Mouse (Mus musculus): Measurements from ENCODE around the gene Cd52.

Gene Cd52

DNA sequence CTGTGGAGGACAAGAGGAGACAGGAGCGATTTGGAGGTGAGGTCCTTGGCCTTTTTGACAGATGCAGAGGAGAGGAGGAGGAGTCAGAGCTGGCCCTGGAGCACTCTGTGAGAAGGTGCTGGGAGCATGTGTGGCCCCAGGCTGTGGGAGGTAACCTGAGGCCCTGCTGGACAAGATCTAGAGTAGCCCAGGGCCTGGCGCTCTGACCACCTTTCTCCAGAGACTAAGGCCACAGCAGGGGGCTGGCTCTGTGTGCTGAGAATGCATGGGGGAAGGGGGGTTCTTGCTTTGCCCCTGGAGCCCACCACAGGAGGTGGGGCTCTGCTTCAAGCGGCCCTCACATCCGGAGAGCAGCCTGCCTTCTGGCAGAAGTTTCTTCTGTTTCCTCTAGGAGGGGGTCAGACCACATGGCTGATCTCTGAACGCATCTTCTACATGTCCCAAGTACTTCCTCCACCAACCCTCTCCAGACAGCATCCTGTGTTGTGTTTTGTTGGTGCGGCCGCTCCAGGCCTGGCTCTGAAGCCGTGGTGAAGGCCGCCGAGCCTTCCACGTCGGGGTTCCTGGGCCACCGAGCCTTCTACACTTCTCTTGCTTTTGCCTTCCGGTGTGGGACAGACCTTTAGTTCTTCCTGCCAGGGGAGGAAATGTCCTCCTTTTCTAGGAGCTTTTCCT lies 23.4 kb upstream of the Cd52 start:
- DNase-seq, result no peak

DNA sequence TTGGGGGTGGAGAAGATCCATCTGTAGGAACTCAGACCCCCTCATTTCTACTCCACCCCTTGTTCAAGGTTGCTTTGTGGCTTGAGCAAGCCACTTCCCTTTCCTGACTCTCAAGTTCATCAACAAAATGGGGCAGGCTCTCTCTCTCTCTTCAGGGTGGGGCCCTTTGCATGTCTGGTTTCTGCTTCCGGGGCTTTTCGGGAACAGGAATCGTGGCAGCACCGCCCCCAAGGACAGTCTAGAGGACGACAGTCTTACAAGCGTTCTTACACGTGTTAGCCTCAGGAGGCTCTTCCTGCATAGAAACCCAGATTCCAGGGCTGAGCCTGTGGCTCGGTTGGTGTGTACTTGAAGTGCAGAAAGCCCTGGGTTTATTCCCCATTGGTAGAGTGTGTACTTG lies 22.1 kb upstream of the Cd52 start:
- no peak for DNase-seq

DNA sequence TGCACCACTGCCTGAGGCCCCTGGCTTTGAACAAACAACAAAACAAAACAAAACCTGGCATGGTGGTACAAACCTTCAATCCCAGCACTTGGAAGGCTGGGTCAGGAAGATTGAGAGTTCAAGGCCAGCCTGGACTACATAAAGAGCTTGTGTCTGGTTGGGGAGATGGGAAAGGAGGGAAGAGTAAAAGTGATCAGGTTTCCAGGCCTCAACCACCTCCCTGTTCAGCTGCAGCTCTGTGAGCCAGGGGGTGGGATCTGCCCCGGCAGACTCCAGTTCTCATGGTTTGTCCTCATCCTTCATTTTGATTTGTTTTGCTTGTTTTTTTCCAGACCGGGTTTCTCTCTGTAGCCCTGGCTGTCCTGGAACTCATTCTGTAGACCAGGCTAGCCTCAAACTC lies 21.6 kb upstream of the Cd52 start:
- DNase-seq, result no peak

DNA sequence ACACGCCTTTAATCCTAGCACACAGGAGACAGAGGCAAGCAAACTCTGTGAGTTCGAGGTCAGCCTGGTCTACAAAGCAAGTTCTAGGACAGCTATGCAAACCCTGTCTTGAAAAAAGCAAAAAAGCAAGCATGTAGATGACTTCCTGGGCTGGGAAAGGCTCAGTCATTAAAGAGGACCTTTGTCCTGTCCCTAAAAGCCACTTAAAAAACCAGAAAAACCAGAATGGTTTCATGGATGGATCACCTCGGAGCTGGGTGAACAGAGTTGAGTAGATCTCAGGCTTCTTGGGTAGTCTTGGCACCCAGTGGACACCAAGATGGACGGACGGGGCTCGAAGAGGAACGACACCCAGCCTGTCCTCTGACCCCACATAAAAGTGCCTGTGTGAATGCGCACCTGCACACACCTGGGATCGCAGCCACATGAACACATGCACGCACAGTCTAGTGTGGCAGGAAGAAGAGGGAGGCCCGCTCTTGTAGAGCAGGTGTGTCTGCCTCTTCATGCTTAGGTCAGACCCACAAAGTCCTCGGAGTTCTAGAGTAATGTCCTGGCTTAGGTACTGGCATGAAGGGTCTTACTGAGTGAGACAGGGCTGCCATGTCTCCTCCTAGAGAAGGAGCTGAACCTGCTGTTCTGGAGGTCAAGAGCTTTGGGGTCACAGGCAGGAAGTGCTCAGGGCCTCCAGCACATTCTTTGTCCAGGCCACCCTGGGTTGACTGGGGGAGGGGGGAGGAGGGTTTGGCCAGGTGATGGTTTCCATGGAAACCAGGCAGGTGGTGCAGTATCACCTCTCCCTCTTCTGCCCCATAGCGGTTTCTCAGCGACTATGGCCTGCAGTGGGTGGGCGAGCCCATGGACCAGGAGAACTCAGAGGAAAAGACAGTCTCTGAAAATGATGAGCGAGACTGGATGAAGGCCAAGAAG lies 20.6 kb upstream of the Cd52 start:
- DNase-seq, result no peak

DNA sequence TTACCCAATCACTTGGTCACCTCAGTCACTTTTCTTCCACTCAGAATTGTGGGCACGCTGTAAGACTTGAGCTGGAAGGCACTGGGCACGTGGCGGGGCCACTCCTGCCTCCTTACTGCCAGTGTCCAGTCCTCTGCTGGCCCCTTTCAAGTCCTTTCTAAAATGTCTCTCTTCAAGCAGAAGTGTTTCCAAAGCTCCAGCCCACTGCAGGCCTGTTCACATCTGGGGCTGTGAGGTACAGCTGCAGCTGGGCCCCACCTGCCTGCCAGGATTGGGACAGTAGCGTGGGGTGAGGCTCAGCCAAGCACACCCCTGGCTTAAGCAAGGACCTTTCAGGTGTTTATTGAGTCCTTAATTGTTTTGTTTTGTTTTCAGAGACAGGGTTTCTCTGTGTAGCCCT lies 19.2 kb upstream of the Cd52 start:
- DNase-seq, result no peak

DNA sequence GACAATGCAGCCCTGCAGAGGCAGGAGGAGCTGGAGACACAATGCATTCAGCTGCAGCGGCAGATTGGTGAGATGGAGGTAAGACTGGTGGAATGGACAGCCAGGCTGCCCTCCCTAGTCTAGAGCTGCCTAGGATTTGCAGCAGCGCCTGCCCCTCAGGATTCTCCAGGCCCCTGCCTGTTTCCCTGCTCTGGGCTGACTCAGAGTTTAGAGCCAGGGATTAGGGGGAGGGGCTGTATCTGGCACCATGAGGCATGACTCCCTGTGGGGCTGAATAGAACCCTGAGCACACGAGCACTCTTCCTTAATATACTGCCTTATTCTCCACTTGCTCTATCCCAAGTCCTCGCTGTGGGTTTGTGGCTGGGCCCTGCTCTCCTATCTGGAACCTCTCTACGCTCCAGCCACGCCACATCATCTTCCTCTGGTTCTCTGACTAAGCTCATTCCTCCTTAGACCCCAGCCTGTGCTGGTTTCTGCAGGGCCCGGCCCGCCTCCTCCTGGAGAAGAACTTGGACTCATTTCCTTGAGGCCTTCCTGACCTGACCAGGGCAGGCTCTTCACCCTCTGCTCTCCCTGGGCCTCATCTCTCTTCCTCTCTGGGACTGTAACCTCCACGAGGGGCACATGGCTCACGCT lies 18.6 kb upstream of the Cd52 start:
- no peak for DNase-seq

DNA sequence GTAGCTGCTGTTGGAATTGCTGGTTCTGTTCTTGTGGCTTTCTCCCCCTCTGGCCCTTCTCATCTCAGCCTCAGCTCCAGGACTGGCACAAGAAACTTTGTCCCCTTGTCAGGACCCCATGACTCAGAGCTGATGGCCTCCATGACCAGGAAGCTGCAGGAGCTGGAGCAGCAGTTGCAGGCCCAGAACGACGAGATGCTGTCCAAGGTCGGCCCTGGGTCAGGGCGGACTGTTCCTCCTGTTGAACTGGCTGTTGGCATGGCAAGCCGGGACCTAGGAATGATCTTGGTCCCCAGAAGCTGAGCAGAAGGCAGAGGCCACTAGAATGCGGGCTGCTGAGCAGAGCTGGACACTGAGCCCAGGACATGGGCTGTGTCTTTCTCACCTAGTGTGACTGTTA lies 17.5 kb upstream of the Cd52 start:
- no peak for DNase-seq

DNA sequence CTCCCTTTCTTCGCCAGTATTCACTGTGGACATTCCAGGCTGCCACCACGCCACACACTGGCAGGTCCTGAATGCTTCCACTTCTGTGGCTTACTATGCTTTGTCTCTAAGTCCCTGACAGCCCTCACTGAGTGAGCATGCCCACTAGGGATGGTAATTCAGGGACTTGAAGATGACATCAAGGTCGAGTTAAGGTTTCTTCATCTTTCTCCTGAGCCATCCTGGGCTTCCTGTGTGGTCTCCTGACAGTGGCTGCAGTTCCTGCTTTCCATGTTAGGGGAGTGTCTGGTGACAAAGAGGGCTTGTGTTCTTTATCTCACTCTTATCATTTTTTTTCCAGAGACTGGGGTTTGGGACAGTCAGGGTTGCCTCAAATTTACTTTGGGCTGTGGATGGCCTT lies 15.8 kb upstream of the Cd52 start:
- no peak for DNase-seq

DNA sequence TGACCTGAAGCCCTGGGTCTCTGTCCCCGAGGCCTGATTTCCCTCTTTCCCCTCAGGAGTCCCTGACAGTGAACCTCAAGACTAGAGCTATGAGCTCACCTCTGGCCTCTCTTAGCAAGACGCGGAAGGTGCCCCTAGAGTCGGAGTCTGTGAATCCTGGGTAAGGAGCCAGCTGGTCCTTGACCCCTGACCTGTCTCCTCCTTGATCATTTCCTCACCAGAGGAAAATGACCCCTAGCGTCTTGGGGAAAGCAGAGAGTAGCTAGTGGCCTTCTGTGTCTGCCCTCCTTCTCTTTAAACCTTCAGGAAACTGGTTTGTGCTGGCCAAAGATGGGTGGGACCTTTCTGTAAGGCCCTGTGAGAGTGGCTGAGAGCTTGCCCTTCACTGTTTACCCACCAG lies 13.3 kb upstream of the Cd52 start:
- no peak for DNase-seq

DNA sequence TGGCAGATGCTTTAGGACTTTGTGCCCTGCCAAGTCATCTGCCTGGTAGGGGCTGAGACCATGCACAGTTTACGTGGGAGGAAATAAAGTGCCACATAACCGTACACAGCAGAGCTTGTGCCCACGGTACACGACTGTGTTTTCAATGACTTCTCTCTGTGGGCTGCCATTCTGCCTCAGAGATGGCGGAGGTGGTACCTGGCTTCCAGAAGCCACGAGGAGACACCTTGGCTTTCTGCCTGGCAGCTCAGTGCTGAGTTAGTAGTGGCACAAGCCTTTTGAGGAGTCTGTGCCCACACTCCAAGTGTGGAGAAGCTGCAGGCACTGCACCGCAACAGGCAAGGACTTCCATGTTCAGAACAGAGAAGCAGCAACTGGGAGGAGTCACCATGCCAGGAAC lies 12.8 kb upstream of the Cd52 start:
- DNase-seq, result no peak

DNA sequence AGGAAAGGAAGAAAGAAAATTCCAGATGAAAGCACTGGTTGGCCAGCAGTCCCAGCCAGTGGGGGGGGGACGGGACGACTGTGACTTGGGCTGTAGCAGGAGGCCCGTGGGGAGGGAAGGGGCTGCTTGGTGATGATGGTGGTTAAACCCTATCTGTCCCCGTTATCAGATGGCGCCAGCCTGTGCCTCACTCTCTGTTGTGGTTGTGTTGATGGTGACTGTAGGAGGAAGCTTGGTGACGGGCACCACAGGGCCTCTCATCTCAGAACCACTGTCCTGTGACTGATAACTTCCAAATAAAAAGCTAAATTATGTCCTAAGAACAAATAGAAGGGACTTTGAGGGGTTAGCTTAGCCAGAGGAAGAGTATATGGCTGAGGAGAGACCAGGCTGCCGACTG lies 11.2 kb upstream of the Cd52 start:
- DNase-seq, result no peak

DNA sequence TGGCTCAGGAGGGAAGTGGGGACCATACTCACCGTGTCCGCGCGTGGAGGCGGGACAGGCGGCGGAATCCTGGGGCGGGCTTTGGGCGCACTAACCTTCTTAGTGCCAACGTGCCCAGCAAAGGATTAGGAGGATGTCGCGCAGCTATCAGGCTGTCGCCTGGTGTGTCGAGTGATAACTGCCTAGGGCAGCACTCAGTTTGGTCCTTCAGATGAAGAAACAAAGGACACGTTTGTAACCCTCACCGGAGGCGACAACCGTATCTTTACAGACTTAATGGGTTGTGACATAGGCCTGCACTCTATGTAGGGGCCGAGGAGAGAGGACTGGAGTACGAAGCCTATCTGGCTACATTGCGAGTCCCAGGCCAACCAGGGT lies 7.8 kb upstream of the Cd52 start:
- DNase-seq, result no peak

DNA sequence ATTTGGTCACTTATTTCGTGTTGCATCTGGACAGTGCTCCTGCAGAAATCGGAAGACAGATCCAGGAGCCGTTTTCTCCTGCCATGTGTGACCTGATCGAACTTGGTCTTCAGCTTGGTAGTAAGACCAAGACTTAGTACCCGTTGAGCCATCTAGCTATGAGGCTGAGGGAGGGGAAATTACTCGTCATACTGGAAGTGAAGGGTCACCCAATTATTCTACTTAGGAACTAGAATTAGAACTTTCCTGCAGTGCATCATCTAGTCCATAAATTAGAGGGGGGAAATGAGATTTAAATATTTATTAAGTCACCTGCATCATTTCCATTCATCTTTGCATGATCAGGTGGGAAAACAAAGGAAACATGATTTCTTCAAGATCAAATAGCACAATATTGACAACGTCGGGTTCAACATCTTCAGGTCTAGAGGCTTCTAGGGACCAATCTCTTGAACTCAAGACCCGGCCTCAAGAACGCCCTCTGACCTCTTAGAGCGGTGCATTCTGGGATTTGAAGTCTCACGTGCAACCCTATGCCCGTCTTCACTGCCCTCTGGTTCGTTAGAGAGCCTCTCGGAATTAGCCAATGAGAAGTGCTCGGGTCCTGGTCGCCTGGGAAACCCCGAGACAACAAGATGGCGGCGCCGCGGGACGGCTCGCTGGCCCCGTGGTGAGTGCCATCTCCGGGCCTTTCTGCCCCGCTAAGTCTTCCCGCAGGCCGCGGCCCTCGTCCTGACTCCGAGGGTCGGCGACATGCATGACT lies 7.3 kb upstream of the Cd52 start, which contains the start of gene Ubxn11:
Gene Ubxn11 (plus strand): TSS at position 592 of the 763 bp plus-strand sequence.
- peak; percentile 92 to 93 for DNase-seq

DNA sequence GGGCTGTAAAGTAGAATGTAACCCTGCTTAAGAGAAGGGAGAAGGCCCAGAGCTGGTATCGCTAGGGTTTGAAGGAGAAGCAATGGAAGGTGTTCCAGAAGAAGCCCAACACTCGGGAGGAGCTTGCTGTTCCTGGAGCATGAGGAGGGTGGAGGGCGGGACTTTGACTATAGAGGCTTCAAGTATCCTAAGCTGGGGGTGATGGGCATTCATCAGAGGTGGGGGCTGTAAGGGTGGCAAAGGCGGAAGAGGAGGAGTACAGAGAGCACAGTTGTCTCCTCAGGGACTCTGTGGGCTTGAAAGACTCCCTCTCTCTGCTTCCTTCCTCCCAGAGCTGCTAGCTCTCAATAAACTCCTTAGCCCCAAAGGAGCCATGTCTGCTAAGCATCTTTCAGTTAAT lies 5.4 kb upstream of the Cd52 start:
- no peak for DNase-seq

DNA sequence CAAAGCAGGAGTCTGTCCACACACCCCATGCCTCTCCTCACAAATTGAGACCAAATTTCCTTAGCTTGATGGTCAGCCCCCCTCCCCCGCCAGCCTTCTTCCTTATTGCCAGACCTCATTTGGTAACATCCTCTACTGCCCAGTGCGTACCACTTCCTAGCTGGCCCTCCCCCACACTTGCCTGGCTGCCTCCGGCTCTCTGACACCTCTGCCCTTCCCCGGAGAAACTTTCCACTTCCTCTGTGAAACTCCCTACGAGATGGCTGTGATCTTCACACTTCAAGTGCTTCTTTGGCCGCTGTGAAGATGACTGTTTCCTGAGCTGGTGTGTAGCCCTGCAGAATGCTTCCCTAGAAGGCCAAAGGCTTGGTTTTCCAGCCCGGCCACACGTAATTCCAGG lies 3.7 kb upstream of the Cd52 start:
- DNase-seq, result peak; percentile 31 to 53

DNA sequence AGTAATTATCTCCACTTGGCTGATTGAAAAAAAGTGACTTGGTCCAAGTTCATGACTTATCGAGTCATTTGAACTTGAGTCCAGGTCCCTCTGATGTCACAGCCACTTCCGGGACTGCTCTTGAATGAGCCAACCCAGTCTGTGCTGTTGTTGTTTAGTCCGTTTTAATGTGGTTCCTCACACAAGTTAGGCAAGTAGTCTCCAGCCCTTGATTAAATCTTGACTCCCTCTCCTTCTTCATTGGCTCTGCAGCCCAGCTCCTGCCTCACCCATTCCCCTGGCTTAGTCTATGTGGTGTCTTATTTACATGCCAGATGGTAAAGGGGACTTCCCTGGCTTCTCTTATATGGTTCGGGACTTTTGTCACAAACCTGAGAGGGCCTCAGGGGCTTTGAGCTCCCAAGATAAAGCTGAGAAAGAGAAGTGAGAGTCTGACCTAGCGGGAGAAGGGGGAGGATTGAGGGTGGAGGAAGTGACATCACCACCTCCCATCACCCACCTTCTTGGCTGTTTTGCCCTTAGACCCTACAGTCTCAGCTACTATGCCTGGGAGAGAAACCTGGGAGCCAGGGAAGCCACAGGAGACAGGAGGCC lies 2.2 kb upstream of the Cd52 start:
- no peak for DNase-seq

DNA sequence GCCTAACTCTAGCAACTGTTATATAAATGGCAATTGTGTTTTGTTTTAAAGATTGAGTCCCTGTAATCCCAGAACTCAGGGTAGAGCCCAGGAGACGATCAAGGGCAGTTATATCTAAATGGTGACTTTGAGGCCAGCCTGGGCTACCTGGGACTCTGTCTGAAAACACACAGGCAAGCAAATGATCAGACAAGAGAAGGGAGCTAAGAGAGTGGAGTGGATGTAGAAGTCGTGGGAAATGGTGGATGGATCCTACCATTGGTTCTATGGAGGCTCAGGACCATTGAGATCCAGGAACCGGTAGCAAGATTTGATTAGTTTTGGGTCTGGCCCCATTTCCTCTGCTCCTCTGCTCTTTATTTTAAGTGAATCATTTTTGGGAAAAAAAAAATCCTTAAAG lies 1.2 kb upstream of the Cd52 start:
- DNase-seq, result no peak

DNA sequence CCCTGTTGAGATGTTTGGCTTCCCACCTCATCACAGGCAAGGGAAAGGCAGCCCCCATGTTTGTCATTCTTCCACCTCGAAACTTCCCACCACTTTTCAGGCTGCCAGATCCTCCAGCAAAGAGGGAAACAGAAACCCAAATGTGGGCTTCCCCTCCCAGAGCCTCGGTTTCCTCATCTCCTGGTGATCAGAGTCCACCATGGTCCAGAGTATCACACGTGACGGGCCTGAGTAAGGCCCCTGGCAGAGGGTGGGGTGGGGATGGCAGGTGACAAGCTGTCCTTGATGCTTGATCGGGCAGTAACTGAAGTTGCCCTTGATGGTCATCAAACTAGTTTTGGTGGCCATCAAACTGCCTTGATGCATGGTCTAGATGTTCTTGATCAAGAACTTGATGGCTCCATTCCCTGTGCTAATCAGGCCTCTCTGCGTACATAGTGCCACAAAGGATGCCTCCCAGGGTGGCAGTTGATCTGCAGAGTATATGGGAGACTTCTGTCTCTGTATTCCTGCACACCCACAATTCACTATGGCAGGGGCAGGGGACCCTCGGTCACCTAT lies 798 bp downstream of the Cd52 start:
- DNase-seq, result no peak

DNA sequence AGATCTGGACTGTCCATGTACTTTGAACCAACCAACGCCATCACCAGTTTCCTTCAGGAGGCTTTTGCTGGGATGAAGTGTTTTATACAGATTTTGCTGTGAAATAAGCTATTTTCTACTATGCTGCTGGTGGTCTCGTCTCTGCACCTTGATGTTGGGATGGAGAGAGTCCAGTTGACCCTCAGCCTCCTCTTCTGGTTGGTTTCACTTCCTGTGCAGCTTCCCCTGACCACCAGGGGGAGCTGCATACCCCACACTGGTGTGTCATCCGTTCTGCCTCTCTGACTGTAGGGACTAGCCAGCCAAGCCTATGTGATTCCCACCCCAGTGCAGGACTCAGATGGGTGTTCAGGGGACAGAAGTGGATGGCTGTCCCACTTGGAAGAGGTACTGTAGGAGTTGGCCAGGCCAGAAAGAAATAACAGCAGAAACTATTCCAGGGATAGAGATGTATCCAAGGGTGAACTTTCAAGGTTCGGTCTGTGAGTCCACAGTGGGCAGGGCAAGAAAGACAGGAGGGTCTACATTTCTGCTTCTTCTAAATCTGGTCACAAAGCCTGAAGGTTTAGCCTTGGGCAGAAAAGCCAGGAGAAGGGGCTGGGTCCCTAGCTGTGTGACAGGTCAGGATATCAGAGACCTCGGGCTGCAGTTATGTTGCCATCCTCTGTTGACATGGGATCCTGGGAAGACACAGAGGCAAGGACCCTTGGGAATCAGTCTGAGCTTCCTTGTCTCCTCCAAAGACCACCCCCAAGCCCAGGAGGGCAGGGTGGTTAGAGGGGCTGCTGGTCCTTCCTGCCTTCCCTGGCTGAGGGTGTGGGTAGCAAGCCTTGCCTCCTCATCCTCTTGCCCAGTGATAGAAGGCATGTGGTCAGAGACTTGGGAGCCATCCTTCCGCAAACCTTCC lies 2.2 kb downstream of the Cd52 start:
- DNase-seq, result peak; percentile 50 to 82

DNA sequence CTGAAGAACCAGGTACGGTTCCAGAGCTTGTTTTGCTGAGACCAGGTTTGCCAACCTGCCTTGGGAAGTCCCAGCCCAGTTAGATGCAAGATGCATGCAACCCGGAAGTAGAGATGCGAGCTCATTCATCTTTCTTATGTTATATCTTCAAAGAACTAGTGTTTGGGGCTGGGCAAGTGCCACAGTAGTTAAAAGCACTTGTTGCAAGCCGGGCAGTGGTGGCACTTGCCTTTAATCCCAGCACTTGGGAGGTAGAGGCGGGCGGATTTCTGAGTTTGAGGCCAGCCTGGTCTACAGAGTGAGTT lies 3.7 kb downstream of the Cd52 start:
- no peak for DNase-seq

DNA sequence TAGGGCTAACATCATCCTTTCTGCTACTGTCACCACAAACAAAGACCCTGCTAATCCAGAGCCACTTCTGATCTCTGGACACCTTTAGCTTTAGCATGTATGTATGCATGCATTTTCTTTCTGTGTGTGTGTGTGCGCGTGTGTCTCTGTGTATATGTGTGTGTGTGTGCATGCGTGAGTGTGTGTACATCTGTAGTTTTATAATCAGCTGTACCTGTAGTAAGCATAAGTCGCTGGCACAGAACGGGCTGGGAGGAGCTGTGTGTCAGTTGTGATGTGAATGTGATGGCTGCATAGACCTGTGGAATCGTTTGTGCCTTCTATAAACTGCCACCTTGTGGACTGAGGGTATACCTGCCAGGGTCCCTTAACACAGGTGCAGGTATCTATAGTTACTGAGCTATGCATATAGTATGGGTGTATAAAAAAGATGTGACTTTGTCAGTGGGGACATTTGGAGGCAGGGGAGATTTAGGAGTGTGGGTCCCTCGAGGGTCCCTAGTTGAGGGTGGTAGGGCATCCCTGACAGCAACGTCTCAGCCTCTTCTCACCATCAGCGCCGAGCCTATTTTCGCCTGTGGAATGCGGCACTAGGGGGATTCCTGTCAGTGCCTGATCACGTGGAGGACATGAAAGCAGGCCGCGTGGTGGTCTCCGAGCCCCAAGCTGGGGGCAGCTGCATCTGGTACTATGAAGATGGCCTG lies 4.2 kb downstream of the Cd52 start:
- DNase-seq, result no peak
